Mouse (Mus musculus): ENCODE data around the gene Gm38394. TPM values are rescaled to one million over a fixed set of nuclear protein-coding genes. Genes with fewer than 3 reads are reported as not detected.

The Gm38394 gene
- polyA plus RNA-seq, 1 experiment from 2014 or later, result 10.4 TPM

DNA sequence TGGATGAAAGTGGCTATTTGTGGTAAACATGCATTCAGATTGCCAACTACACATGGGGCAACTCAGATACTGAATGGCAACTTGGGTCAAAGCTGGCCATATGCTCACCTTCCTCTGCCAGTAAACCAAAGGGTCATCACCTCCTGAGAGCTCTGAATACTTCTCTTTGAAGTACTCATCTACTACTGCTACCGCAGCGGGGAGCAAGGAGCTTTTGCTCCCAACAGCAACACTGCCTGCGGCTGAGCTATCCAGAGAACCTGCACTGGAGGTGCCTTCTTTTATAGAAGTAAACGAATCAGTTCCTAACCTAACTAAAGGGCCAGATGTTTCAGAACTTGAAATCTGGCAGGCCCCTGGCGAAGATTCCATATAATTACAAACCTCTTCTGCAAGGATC lies 4.3 kb downstream of the Gm38394 start:
- Histone ChIP-seq H3K27me3 (ENCODE audit: control insufficient read depth, insufficient read depth, low read length) (no peaks in the 10 kb centered on the region), H3K9ac (ENCODE audit: low read depth, low read length) (no peak overlapping the region), H3K36me3 (ENCODE audit: control insufficient read depth, insufficient read depth, low read length) (no peaks in the 10 kb centered on the region), H3K27ac (ENCODE audit: low read depth, low read length) (no peak overlapping the region), H3K4me2 (replicated peaks; ENCODE audit: low read depth, low read length) (no peak overlapping the region), H3K4me1 (replicated peaks; ENCODE audit: control insufficient read depth, insufficient read depth, low read length) (no peaks in the 10 kb centered on the region), H3K4me3 (ENCODE audit: low read depth, low read length) (no peak overlapping the region), H3K9me3 (ENCODE audit: control insufficient read depth, low read length) (no peaks in the 10 kb centered on the region)
- DNase-seq (ENCODE audit: low spot score) (no peak), ATAC-seq (ENCODE audit: low FRiP score) (no peak)
- 65% methylated on average over 5 of the region's 5 CpGs for WGBS

DNA sequence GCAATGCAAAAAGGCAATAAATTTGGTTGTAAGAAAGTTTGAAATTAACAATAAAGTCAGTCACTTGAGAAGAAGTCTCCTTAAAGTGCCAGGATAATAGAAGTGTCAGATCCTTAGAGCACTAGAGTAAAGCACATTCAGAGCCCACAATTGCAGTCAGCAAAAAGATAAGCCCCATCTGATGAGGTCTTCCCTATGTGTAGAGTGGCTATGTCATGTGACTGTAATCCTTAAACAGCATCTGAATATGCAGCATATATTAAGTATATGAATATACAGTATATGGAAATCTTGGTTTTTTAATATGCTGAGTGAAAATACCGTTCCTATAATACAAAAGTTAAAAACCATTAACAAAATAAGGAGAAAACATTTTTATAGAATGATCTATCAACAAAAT lies 8.1 kb downstream of the Gm38394 start:
- Histone ChIP-seq H3K27ac (ENCODE audit: low read depth, low read length) (no peak overlapping the region), H3K9ac (ENCODE audit: low read depth, low read length) (no peak overlapping the region), H3K4me1 (replicated peaks; ENCODE audit: control insufficient read depth, insufficient read depth, low read length) (no peaks in the 10 kb centered on the region), H3K4me3 (ENCODE audit: low read depth, low read length) (no peak overlapping the region), H3K27me3 (ENCODE audit: control insufficient read depth, insufficient read depth, low read length) (no peaks in the 10 kb centered on the region), H3K9me3 (ENCODE audit: control insufficient read depth, low read length) (no peaks in the 10 kb centered on the region), H3K36me3 (ENCODE audit: control insufficient read depth, insufficient read depth, low read length) (no peaks in the 10 kb centered on the region), H3K4me2 (replicated peaks; ENCODE audit: low read depth, low read length) (no peak overlapping the region)
- WGBS, result 98% methylated on average over 1 of the region's 1 CpGs
- DNase-seq (ENCODE audit: low spot score), result no peak
- ATAC-seq (ENCODE audit: low FRiP score), result no peak

DNA sequence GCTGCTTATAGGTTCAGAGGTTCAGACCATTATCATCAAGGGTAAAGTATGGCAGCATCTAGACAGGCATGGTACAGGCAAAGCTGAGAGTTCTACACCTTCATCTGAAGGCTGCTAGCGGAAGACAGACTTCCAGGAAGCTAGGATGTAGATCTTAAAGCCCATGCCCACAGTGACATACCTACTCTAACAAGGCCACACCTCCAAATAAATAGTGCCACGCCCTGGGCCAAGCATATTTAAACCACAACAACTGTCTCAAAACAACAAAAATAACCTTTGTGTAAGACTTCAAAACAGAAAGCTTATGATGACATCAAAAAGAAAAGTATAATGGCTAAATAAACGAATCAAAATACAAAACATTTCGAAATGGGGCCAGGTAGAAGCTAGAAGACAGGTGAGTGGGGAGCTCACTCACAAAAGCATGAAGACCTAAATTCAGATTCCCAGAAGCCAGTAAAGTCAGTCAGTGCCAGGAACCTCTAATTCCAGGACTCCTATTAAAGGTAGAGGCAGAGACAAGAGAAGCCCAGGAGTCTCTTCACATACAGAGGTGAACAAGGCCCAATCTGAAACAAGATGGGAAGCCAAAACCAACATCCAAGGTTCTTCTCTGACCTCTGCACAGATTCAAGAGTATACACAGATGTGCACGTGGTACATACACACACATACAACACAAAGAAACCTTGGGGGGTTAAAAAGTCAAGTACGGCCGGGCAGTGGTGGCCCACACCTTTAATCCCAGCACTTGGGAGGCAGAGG lies 10.6 kb downstream of the Gm38394 start:
- 96% methylated on average over 7 of the region's 7 CpGs for WGBS

DNA sequence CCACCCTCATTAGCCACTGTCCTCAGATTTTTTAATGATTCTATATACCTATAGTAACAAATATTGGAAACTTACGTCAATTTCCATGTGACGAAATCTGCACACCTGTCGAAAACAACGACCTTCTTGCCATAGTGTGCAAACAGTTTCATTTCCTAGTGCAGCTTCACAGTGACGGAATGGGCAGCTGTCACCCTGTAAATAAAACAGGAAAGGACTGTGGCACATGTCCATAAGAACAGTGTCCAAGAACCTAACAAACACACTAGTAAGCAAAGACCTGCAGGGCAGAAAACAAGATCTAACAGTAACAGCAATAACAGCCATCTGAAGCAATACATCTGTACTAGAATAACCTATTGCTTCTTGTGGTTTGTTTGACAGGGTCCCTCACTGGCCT lies 15.5 kb downstream of the Gm38394 start:
- WGBS, result 92% methylated on average over 5 of the region's 5 CpGs
- Histone ChIP-seq H3K27ac (ENCODE audit: low read depth, low read length) (no peak overlapping the region), H3K4me2 (replicated peaks; ENCODE audit: low read depth, low read length) (no peak overlapping the region), H3K4me3 (ENCODE audit: low read depth, low read length) (no peak overlapping the region), H3K4me1 (replicated peaks; ENCODE audit: control insufficient read depth, insufficient read depth, low read length) (no peaks in the 10 kb centered on the region), H3K36me3 (ENCODE audit: control insufficient read depth, insufficient read depth, low read length) (no peaks in the 10 kb centered on the region), H3K9me3 (ENCODE audit: control insufficient read depth, low read length) (no peaks in the 10 kb centered on the region), H3K27me3 (ENCODE audit: control insufficient read depth, insufficient read depth, low read length) (no peaks in the 10 kb centered on the region), H3K9ac (ENCODE audit: low read depth, low read length) (no peak overlapping the region)
- no peak for ATAC-seq (ENCODE audit: low FRiP score)
- no peak for DNase-seq (ENCODE audit: low spot score)

More for the DNA sequence above, 10.6 kb downstream of the Gm38394 start:
- Histone ChIP-seq H3K9ac (ENCODE audit: low read depth, low read length) (no peak overlapping the region), H3K27ac (ENCODE audit: low read depth, low read length) (no peak overlapping the region), H3K4me2 (replicated peaks; ENCODE audit: low read depth, low read length) (no peak overlapping the region), H3K27me3 (ENCODE audit: control insufficient read depth, insufficient read depth, low read length) (no peaks in the 10 kb centered on the region), H3K4me1 (replicated peaks; ENCODE audit: control insufficient read depth, insufficient read depth, low read length) (no peaks in the 10 kb centered on the region), H3K9me3 (ENCODE audit: control insufficient read depth, low read length) (no peaks in the 10 kb centered on the region), H3K4me3 (ENCODE audit: low read depth, low read length) (no peak overlapping the region), H3K36me3 (ENCODE audit: control insufficient read depth, insufficient read depth, low read length) (no peaks in the 10 kb centered on the region)
- ATAC-seq (ENCODE audit: low FRiP score), result no peak
- no peak for DNase-seq (ENCODE audit: low spot score)

DNA sequence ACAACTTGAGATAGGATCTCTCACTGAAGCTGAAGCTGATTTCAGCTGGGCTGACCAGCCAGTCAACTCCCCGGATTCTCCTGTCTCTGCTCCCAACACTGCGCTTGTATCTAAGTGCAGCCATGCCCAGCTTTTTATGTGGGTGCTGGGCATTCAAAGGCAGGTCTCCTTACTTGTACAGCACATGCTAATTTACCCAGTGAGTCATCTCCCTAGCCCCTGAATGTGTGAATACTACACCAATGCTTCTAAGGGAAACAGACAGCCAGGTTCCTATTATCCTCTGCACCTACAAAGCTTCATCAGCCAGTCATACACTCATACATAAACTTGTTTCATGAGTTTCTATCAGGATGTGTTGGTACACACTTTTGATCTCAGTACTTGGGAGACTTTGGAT lies 20.0 kb downstream of the Gm38394 start:
- ATAC-seq (ENCODE audit: low FRiP score) (no peak), DNase-seq (ENCODE audit: low spot score) (no peak)
- WGBS, result 95% methylated on average over 2 of the region's 2 CpGs
- H3K4me1 ChIP-seq (replicated peaks; ENCODE audit: control insufficient read depth, insufficient read depth, low read length), result no peaks in the 10 kb centered on the region
- no peak overlapping the region for H3K4me2 ChIP-seq (replicated peaks; ENCODE audit: low read depth, low read length)
- H3K9ac ChIP-seq (ENCODE audit: low read depth, low read length), result no peak overlapping the region
- H3K4me3 ChIP-seq (ENCODE audit: low read depth, low read length), result no peak overlapping the region
- H3K27me3 ChIP-seq (ENCODE audit: control insufficient read depth, insufficient read depth, low read length), result no peaks in the 10 kb centered on the region
- H3K36me3 ChIP-seq (ENCODE audit: control insufficient read depth, insufficient read depth, low read length), result 0 out of 2 replicates have a peak, but pooled peaks cover 8% of the 10 kb centered on the region
- no peaks in the 10 kb centered on the region for H3K9me3 ChIP-seq (ENCODE audit: control insufficient read depth, low read length)
- no peak overlapping the region for H3K27ac ChIP-seq (ENCODE audit: low read depth, low read length)

DNA sequence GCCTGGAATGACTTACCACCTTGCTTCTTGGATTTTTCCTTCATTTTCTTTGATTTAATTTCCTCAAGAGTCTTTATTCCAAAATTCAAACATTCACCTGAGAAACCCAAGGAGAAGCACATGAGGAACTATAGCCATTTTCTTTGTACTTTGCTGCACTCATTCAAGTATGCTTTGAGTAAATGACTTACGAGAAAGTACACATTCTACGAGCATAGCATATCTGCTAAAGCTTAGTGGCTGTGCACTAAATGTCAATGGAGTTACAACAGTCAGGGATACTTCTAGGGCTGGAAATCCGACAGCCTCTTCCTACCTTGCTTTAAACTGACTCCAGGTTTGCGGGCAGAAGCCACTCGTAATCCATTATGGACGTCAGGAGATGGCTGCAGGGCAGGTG lies 22.6 kb downstream of the Gm38394 start:
- ATAC-seq (ENCODE audit: low FRiP score), result no peak
- DNase-seq (ENCODE audit: low spot score), result no peak

DNA sequence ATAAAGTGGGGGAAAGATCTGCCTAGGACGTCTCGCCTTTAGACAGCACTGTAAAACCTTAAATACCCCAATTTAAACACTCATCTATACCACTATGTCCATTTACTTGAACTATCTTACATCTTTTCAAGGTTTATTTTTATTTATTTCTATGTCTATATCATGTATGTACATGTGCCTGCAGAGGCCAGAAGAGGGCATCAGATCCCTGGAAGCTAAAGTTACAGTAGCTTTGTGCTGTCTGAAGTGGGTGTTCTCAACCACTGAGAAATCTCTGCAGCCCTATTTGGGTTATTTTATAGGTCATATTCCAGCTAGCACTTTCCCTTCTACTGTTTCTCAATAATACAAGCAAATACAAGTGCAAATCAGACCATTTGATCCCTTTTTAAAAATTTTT lies 28.9 kb downstream of the Gm38394 start:
- no peaks in the 10 kb centered on the region for H3K27me3 ChIP-seq (ENCODE audit: control insufficient read depth, insufficient read depth, low read length)
- H3K27ac ChIP-seq (ENCODE audit: low read depth, low read length), result no peak overlapping the region
- no peaks in the 10 kb centered on the region for H3K9me3 ChIP-seq (ENCODE audit: control insufficient read depth, low read length)
- DNase-seq (ENCODE audit: low spot score) (no peak), ATAC-seq (ENCODE audit: low FRiP score) (no peak)
- WGBS, result 89% methylated on average over 2 of the region's 2 CpGs
- no peak overlapping the region for H3K9ac ChIP-seq (ENCODE audit: low read depth, low read length)
- no peaks in the 10 kb centered on the region for H3K4me1 ChIP-seq (replicated peaks; ENCODE audit: control insufficient read depth, insufficient read depth, low read length)
- peaks cover 18% of the 10 kb centered on the region for H3K36me3 ChIP-seq (ENCODE audit: control insufficient read depth, insufficient read depth, low read length)
- H3K4me2 ChIP-seq (replicated peaks; ENCODE audit: low read depth, low read length), result no peak overlapping the region
- H3K4me3 ChIP-seq (ENCODE audit: low read depth, low read length), result no peak overlapping the region

More for the DNA sequence above, 22.6 kb downstream of the Gm38394 start:
- no peak overlapping the region for H3K4me3 ChIP-seq (ENCODE audit: low read depth, low read length)
- no peak overlapping the region for H3K27ac ChIP-seq (ENCODE audit: low read depth, low read length)
- peaks cover 12% of the 10 kb centered on the region; the same call in 1 of the 2 replicates for H3K36me3 ChIP-seq (ENCODE audit: control insufficient read depth, insufficient read depth, low read length)
- no peak overlapping the region for H3K9ac ChIP-seq (ENCODE audit: low read depth, low read length)
- no peaks in the 10 kb centered on the region for H3K4me1 ChIP-seq (replicated peaks; ENCODE audit: control insufficient read depth, insufficient read depth, low read length)
- H3K4me2 ChIP-seq (replicated peaks; ENCODE audit: low read depth, low read length), result no peak overlapping the region
- no peaks in the 10 kb centered on the region for H3K9me3 ChIP-seq (ENCODE audit: control insufficient read depth, low read length)
- no peaks in the 10 kb centered on the region for H3K27me3 ChIP-seq (ENCODE audit: control insufficient read depth, insufficient read depth, low read length)
- WGBS, result 95% methylated on average over 6 of the region's 6 CpGs

DNA sequence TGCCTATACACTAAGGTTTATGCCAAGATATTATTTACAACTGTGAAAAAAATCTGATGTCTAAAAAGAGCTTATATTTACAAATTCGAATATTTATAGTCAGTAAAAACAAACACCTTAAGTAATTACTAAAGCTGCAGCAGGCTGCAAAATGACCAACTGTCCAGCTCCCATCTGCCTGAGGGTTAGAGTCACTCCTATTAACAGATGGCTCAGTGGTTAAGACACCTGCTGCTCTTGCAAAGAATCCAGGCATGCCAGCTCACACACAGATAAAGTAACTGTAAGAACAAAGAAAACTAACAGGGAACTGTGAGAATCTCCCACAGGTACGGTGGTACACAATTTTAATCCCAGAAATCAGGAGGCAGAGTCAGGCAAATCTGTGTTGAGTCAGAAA lies 36.1 kb downstream of the Gm38394 start:
- H3K27me3 ChIP-seq (ENCODE audit: control insufficient read depth, insufficient read depth, low read length), result no peaks in the 10 kb centered on the region
- H3K9ac ChIP-seq (ENCODE audit: low read depth, low read length), result no peak overlapping the region
- WGBS, result 77% methylated on average over 2 of the region's 2 CpGs
- ATAC-seq (ENCODE audit: low FRiP score), result no peak
- H3K36me3 ChIP-seq (ENCODE audit: control insufficient read depth, insufficient read depth, low read length), result peaks cover 15% of the 10 kb centered on the region
- no peaks in the 10 kb centered on the region for H3K4me1 ChIP-seq (replicated peaks; ENCODE audit: control insufficient read depth, insufficient read depth, low read length)
- H3K9me3 ChIP-seq (ENCODE audit: control insufficient read depth, low read length), result no peaks in the 10 kb centered on the region
- no peak overlapping the region for H3K4me2 ChIP-seq (replicated peaks; ENCODE audit: low read depth, low read length)
- no peak overlapping the region for H3K27ac ChIP-seq (ENCODE audit: low read depth, low read length)
- no peak for DNase-seq (ENCODE audit: low spot score)
- no peak overlapping the region for H3K4me3 ChIP-seq (ENCODE audit: low read depth, low read length)

DNA sequence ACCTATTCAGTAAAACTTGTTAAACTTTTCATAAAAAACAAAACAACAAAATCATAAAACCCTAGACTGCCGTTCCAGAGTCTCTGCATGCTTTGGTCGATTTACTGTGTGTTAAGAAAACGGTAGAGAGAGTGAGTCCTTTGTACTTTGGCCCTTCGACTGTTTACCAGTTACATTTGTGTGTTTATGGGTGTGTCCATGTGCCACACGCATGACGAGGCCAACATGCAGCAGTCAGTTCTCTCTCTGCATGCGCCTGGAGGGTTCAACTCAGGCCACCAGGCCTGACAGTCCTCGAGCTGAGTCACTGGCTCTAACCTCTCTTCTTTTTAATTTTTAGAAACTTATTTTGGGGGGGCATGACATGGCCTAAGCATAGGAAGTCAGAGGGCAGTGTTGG lies 42.8 kb downstream of the Gm38394 start:
- no peak overlapping the region for H3K4me2 ChIP-seq (replicated peaks; ENCODE audit: low read depth, low read length)
- H3K27me3 ChIP-seq (ENCODE audit: control insufficient read depth, insufficient read depth, low read length), result no peaks in the 10 kb centered on the region
- DNase-seq (ENCODE audit: low spot score) (no peak), ATAC-seq (ENCODE audit: low FRiP score) (no peak)
- no peak overlapping the region for H3K27ac ChIP-seq (ENCODE audit: low read depth, low read length)
- no peaks in the 10 kb centered on the region for H3K9me3 ChIP-seq (ENCODE audit: control insufficient read depth, low read length)
- 84% methylated on average over 8 of the region's 8 CpGs for WGBS
- peaks cover 10% of the 10 kb centered on the region for H3K36me3 ChIP-seq (ENCODE audit: control insufficient read depth, insufficient read depth, low read length)
- no peaks in the 10 kb centered on the region for H3K4me1 ChIP-seq (replicated peaks; ENCODE audit: control insufficient read depth, insufficient read depth, low read length)
- no peak overlapping the region for H3K4me3 ChIP-seq (ENCODE audit: low read depth, low read length)
- no peak overlapping the region for H3K9ac ChIP-seq (ENCODE audit: low read depth, low read length)
